ENCODE assay signal across 16 mouse cellular contexts in genomic region chr4:61303900-61304299, GRCm38 (mm10). TPM values are rescaled to one million over a fixed set of nuclear protein-coding genes. Genes with fewer than 3 reads are reported as not detected.
DNase-seq lines count a peak whose midpoint lies in the region; TF ChIP-seq lines count a peak whose summit lies in the region.
"Not testable (repeated sequence)": the region's sequence is repeated elsewhere in the genome, so short reads cannot be mapped to it uniquely, and the experiment has no call there.
"Had no signal": no experiment of that assay in that cellular context is flagged by ENCODE, and none has a peak within 500 bp of the region (broad histone marks: within the 10 kb centered on the region; RNA-seq: fewer than 3 reads in every experiment).

TSS of gene Mup14 (minus strand) at chr4:61304000.

- H3K9ac ChIP-seq in liver, adult 2 months (ENCODE audit: low read depth, low read length), result not testable (repeated sequence)

- DNase-seq in liver, adult 2 months (ENCODE audit: extremely low read depth, low read depth, low spot score), result not testable (repeated sequence)

- not testable (repeated sequence) for H3K4me1 ChIP-seq in bone marrow, adult 2 months (ENCODE audit: control insufficient read depth, insufficient read depth, low read length); liver, adult 2 months (ENCODE audit: control insufficient read depth, insufficient read depth, low read length)

- not testable (repeated sequence) for H3K36me3 ChIP-seq in liver, adult 2 months (ENCODE audit: control insufficient read depth, insufficient read depth, low read length)

- TF ChIP-seq POLR2A in bone marrow, adult 2 months (IDR thresholded peaks at IDR 0.05; ENCODE audit: borderline replicate concordance, control insufficient read depth, low read depth, low read length); liver, adult 2 months (IDR thresholded peaks at IDR 0.05; ENCODE audit: extremely low read depth, insufficient read depth, low read length): not testable (repeated sequence)

- TF ChIP-seq CTCF in bone marrow, adult 2 months (IDR thresholded peaks at IDR 0.05; ENCODE audit: control insufficient read depth, insufficient read depth, low read length); liver, adult 2 months (IDR thresholded peaks at IDR 0.05; ENCODE audit: low read depth, low read length): not testable (repeated sequence)

- H3K79me2 ChIP-seq in liver, adult 2 months (ENCODE audit: control insufficient read depth, insufficient read depth, low read length), result not testable (repeated sequence)

- H3K4me3 ChIP-seq in bone marrow, adult 2 months (replicated peaks; ENCODE audit: control insufficient read depth, low read depth, low read length); liver, adult 2 months (ENCODE audit: insufficient read depth, low read depth, low read length): not testable (repeated sequence)

- H3K27me3 ChIP-seq in liver, adult 2 months (ENCODE audit: control insufficient read depth, insufficient read depth, low read length), result not testable (repeated sequence)

- H3K27ac ChIP-seq in bone marrow, adult 2 months (ENCODE audit: control insufficient read depth, insufficient read depth, low read depth, low read length, poor library complexity), result not testable (repeated sequence)
- H3K27ac ChIP-seq in liver, adult 2 months (replicated peaks; ENCODE audit: insufficient read depth, low read depth, low read length), result 0 out of 2 replicates have a peak within 1 kb of the TSS, but pooled peaks have one; percentile 39

- WGBS in bone marrow, adult 2 months, result 70% methylated on average over 5 of the region's 6 CpGs
- WGBS in liver, adult 2 months, result 15% methylated on average over 6 of the region's 6 CpGs

RNA-seq across cellular contexts. Expression of gene Mup14, which starts in this region (rescaled TPM):
- 46.1 and 96.9 TPM in 2 replicates for polyA plus RNA-seq in bone marrow, adult 2 months (2011; ENCODE audit: insufficient read depth, insufficient read length, low replicate concordance, missing spikeins)
- 403 and 2,360 TPM in 2 replicates for total RNA-seq in liver, adult 2 months (2014; rRNA removed)
- 1,344 and 1,480 TPM in 2 replicates for polyA plus RNA-seq in liver, adult 2 months (2012; rRNA removed)
- total RNA-seq: adrenal gland, postnatal 10 days; adrenal gland, postnatal 14 days; adrenal gland, postnatal 25 days; adrenal gland, postnatal 4 days; CH12.LX; ES-E14; MEL had no signal
- polyA plus RNA-seq: activated CD4-positive, CD25-positive, alpha-beta regulatory T cell, adult 4 months; brain, embryonic 14.5 days; C2C12; CD4-positive, CD25-positive, alpha-beta regulatory T cell, adult 4 months; cerebellum, adult 2 months; G1E; Patski had no signal

Comparison
In these comparisons a context has a peak if more than half of its experiments do, and no peak if none do; other contexts are left out.
1. RNA of gene Mup14 (polyA plus RNA-seq): 1,344 to 1,480 TPM in liver, adult 2 months; 46.1 to 96.9 TPM in bone marrow, adult 2 months; every median in the first group is over 10 times any median in the second.